Mouse (Mus musculus) hindbrain, embryonic 15.5 days (tissue): Measurements from ENCODE around the gene Mgat3. TPM values are rescaled to one million over a fixed set of nuclear protein-coding genes. Genes with fewer than 3 reads are reported as not detected.

ENCODE experiments used
- ATAC-seq: fragments of 200-750 bp; cut with Nextera tagmentation; 2 replicates; pipeline ENCODE4 v1.8.0; 2017; ENCODE audit warnings: low read depth, moderate number of reproducible peaks, moderate TSS enrichment; ENCODE audit not compliant: low FRiP score
- H3K27ac ChIP-seq: fragments of 300-500 bp; sonication (generic); replicated peaks from 2 replicates; pipeline ENCODE4 v1.5.1; 2015; ENCODE audit warnings: mild to moderate bottlenecking, inconsistent platforms
- H3K27me3 ChIP-seq: fragments of 300-500 bp; sonication (generic); 2 replicates; pipeline ENCODE4 v1.6.1; 2015; ENCODE audit warnings: control low read depth, inconsistent platforms
- H3K36me3 ChIP-seq: fragments of 300-500 bp; sonication (generic); 2 replicates; pipeline ENCODE4 v1.6.1; 2015; ENCODE audit warnings: control low read depth, inconsistent platforms
- H3K4me1 ChIP-seq: fragments of 300-500 bp; sonication (generic); replicated peaks from 2 replicates; pipeline ENCODE4 v1.6.1; 2015; ENCODE audit warnings: control low read depth, inconsistent platforms
- H3K4me2 ChIP-seq: fragments of 300-500 bp; sonication (generic); 2 replicates; pipeline ENCODE4 v1.6.1; 2015; ENCODE audit warnings: moderate library complexity, mild to moderate bottlenecking, inconsistent platforms
- H3K4me3 ChIP-seq: fragments of 300-500 bp; sonication (generic); 2 replicates; pipeline ENCODE4 v1.5.1; 2015; ENCODE audit warnings: mild to moderate bottlenecking, inconsistent platforms
- H3K9ac ChIP-seq: fragments of 300-500 bp; sonication (generic); 2 replicates; pipeline ENCODE4 v1.6.1; 2015; ENCODE audit warnings: inconsistent platforms
- H3K9me3 ChIP-seq: fragments of 300-500 bp; sonication (generic); 2 replicates; pipeline ENCODE4 v1.6.1; 2016; ENCODE audit warnings: control low read depth, inconsistent platforms
- WGBS: fragments of 180-500 bp; shearing (Covaris S2); methylation state at CpG from one replicate; pipeline ENCODE4 v1.1.7; 2015; 5-methylcytosine and 5-hydroxymethylcytosine counted together
- polyA plus RNA-seq: library from polyadenylated mRNA; unstranded; fragments of >200 nt; fragmentation: Nextera tagmentation; extraction: Ambion mirVana; gene quantifications from 2 replicates; pipeline ENCODE4 v1.2.1, GENCODE M21; 2015

Mgat3 gene
- polyA plus RNA-seq, result 15.9 and 17.4 TPM in 2 replicates

- H3K27me3 ChIP-seq, result no peaks in the 10 kb centered on the region
- H3K9me3 ChIP-seq, result no peaks in the 10 kb centered on the region
- peaks cover 29% of the 10 kb centered on the region for H3K4me1 ChIP-seq
- H3K36me3 ChIP-seq, result no peaks in the 10 kb centered on the region
- peak within 1 kb of the TSS; percentile 92 for H3K4me3 ChIP-seq
- 1% methylated on average over 49 of the region's 85 CpGs for WGBS
- peak within 1 kb of the TSS; percentile 82 for H3K4me2 ChIP-seq
- peak within 1 kb of the TSS; percentile 95 for H3K27ac ChIP-seq
- peak within 1 kb of the TSS; percentile 99 for H3K9ac ChIP-seq
- peak; percentile 78 for ATAC-seq
Measured at GRCm38 (mm10) chr15:80173001-80173771, at the start of gene Mgat3. Mgat3 (plus strand) TSS chr15:80173721.

DNA sequence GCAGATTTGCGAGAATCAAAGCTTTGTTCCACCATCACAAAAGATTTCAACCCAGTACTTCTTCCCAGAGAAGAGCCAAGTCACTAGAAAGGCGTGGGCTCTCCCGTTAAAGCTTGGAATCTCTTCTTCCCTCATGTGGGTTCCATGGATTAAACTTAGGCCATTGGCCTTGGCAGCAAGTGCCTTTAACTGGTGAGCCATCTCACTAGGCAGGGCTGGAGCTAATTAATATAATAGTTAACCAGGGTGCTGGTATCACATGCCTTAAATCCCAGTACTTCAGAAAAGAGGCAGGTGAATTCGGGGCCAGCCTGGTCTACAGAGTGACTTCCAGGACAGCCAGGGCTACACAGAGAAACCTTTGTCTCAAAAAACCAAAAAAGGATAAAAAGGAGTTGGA, 48.9 kb upstream of the Mgat3 start:
- no peak overlapping the region for H3K4me2 ChIP-seq
- WGBS, result 74% methylated on average over 4 of the region's 4 CpGs

DNA sequence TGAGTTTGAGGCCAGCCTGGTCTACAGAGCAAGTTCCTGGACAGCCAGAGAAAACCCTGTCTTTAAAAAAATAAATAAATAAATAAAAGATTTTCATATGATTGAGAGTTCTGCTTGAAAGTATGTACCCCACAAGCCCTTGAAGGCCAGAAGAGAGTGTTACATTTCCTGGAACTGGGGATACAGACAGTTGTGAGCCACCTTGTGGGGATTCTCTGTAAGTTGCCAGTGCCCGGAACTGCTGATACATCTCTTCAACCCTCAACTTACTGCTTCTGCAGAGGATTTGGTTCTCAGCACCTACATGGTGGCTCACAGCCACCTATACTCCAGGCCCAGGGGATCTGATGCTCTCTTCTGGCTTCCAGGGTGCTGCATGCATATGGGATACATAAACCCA, 46.3 kb upstream of the Mgat3 start:
- no peak for ATAC-seq
- Histone ChIP-seq H3K9me3 (no peaks in the 10 kb centered on the region), H3K27ac (no peak overlapping the region), H3K4me3 (no peak overlapping the region), H3K9ac (no peak overlapping the region), H3K27me3 (no peaks in the 10 kb centered on the region), H3K4me1 (no peaks in the 10 kb centered on the region), H3K36me3 (no peaks in the 10 kb centered on the region), H3K4me2 (no peak overlapping the region)
- WGBS, result 57% methylated on average over 1 of the region's 1 CpGs

More for the DNA sequence above, 48.9 kb upstream of the Mgat3 start:
- no peak overlapping the region for H3K9ac ChIP-seq
- H3K27me3 ChIP-seq, result no peaks in the 10 kb centered on the region
- ATAC-seq, result no peak
- H3K9me3 ChIP-seq, result no peaks in the 10 kb centered on the region
- H3K27ac ChIP-seq, result no peak overlapping the region
- H3K4me3 ChIP-seq, result no peak overlapping the region
- H3K4me1 ChIP-seq, result no peaks in the 10 kb centered on the region
- no peaks in the 10 kb centered on the region for H3K36me3 ChIP-seq

DNA sequence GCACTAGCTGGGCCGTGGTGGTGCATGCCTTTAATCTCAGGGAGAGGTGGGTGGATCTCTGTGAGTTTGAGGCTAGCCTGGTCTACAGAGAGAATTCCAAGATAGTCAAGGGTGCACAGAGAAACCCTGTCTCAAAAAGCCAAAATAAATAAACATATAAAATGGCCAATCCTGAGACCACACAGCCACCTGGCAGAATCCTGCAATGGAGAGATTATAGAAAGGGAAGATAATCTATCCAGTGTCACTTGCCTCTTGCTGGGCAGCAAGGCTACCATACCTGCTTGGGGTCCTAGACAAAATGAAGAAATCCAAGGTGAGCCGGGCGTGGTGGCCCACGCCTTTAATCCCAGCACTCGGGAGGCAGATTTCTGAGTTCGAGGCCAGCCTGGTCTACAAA, 43.5 kb upstream of the Mgat3 start:
- no peak for ATAC-seq
- Histone ChIP-seq H3K9me3 (no peaks in the 10 kb centered on the region), H3K4me2 (no peak overlapping the region), H3K4me3 (no peak overlapping the region), H3K27ac (no peak overlapping the region), H3K27me3 (no peaks in the 10 kb centered on the region), H3K36me3 (no peaks in the 10 kb centered on the region), H3K9ac (no peak overlapping the region), H3K4me1 (peaks cover 19% of the 10 kb centered on the region)
- WGBS, result 95% methylated on average over 6 of the region's 6 CpGs

GRCm38 (mm10) chr15:80130689-80131088, 42.8 kb upstream of the Mgat3 start:
- Histone ChIP-seq H3K4me3 (no peak overlapping the region), H3K9me3 (no peaks in the 10 kb centered on the region), H3K36me3 (no peaks in the 10 kb centered on the region), H3K4me1 (peaks cover 23% of the 10 kb centered on the region), H3K4me2 (no peak overlapping the region), H3K27ac (no peak overlapping the region), H3K27me3 (no peaks in the 10 kb centered on the region), H3K9ac (no peak overlapping the region)
- WGBS, result 89% methylated on average over 5 of the region's 5 CpGs
- no peak for ATAC-seq

DNA sequence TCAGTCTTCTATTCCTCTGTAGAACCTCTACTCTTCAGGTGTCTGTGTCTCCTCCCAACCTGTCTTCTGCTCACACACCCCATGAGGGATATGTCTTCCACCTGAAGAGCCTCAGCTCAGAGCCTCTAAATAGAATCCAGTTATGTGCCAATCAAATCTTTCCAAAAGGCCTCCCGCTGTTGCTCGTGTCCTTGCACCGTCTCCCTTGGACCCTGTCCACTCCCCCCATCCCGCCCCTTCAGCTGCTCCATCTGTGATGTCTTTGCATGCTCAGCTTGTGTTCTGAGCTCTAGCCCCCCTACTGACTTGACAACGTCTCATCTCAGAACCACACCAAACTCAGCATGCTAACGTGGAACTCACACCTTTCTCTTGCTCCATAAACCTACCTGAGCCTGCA, 42.1 kb upstream of the Mgat3 start:
- ATAC-seq, result no peak
- H3K36me3 ChIP-seq, result no peaks in the 10 kb centered on the region
- no peak overlapping the region for H3K4me3 ChIP-seq
- no peak overlapping the region for H3K4me2 ChIP-seq
- no peaks in the 10 kb centered on the region for H3K27me3 ChIP-seq
- H3K9ac ChIP-seq, result no peak overlapping the region
- no peak overlapping the region for H3K27ac ChIP-seq
- H3K4me1 ChIP-seq, result peaks cover 23% of the 10 kb centered on the region
- H3K9me3 ChIP-seq, result no peaks in the 10 kb centered on the region
- WGBS, result 71% methylated on average over 6 of the region's 6 CpGs

DNA sequence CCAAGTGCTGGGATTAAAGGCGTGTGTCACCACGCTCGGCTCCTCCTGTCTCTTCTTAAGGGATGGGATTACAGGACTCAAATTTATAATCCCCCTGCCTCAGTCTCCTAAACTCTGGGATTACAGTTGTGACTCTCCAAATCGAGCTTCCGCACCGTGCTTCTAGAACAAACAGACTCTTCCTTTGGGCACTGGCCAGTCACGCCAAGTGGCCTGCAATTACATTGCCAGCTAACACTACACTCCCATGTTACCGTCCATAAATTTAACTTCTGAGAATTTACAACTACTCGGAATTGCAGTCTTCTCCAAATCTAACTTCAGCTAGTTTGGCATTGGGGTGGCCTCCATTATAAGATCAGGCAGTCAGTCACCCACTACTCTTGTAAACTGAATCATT, 41.1 kb upstream of the Mgat3 start:
- WGBS, result 83% methylated on average over 9 of the region's 9 CpGs
- Histone ChIP-seq H3K36me3 (no peaks in the 10 kb centered on the region), H3K4me3 (peak overlapping the region; percentile 68), H3K4me2 (peak overlapping the region; percentile 77), H3K27me3 (no peaks in the 10 kb centered on the region), H3K27ac (peak overlapping the region; percentile 99; the same call in 1 of the 2 replicates), H3K9me3 (no peaks in the 10 kb centered on the region), H3K4me1 (peaks cover 24% of the 10 kb centered on the region), H3K9ac (no peak overlapping the region)
- no peak for ATAC-seq

DNA sequence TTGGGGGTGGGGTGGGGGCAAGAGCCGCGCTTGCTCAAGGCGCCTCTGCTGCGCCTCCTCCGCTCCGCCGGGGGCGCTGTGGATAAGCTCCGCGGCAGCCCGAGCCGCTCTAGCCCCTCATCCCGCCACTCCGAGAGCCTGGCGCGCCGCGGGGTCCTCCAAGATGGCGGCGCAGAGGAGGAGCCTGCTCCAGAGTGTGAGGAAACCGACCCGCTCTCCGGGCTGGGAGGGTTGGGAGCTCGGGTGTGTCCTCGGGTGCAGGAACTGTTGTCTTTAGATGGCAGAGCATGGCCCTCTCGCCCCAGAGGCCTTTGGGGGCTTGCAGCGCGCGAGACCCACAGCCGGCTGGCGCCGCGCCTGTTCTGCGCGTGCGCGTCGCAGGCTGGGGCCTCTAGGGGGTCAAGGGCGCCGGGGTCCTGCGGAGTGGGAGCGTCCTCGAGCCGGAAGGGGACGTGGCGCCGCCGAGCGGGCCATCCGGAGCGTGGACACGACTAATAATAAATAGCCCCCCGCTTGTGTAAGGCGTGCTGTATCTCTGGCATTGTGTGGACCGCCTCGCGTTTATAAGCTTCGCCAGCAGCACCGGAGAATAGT, 40.4 kb upstream of the Mgat3 start, which contains the start of gene Tab1:
Gene Tab1 (plus strand): TSS at position 135 of the 594 bp plus-strand sequence.
- H3K9me3 ChIP-seq, result no peaks in the 10 kb centered on the region
- WGBS, result under 1% methylated on average over 59 of the region's 59 CpGs
- peaks cover 30% of the 10 kb centered on the region for H3K4me1 ChIP-seq
- peak within 1 kb of the TSS; percentile 68 for H3K4me3 ChIP-seq
- H3K4me2 ChIP-seq, result peak within 1 kb of the TSS; percentile 77
- H3K9ac ChIP-seq, result peak within 1 kb of the TSS; percentile 66
- peak within 1 kb of the TSS; percentile 99 for H3K27ac ChIP-seq
- H3K27me3 ChIP-seq, result no peaks in the 10 kb centered on the region
- H3K36me3 ChIP-seq, result no peaks in the 10 kb centered on the region
- ATAC-seq, result peak; percentile 95

DNA sequence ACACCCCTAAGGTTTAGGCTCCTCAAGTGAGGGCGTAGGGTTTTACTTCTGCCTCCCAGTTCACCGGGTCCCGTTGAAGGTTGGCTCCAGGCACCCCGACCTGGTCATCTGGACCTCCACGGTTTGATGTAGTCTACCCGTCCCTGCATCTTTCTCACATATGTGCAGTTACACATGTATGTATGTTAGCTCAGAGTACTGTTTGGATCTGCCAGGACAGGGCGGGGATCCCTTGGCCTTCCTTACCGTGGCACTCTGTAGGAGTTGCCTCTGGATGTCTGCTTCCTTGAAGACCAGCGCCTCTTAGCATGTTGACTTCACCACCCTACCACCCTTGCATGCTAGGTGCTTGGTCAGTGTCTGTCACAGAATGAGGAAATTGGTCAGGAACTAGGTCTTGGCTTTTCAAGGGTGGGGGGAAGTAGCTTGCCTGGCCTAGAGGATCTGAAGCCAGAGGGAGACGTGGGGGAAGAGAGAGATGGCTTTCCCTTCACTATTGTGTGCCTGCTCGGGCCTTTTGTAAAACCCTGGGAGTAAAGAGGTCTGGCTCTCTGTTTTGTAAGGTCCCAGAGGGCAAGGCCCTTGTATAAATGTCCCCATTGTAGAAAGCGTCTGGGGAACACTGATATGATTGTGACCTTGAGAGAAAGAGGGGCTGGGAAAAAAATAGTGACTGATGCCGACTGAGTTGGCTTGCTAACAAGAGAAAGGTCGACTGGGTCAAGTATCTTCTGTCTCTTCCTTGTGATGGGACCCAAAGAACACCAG, 39.7 kb upstream of the Mgat3 start:
- Histone ChIP-seq H3K9me3 (no peaks in the 10 kb centered on the region), H3K27me3 (no peaks in the 10 kb centered on the region), H3K36me3 (no peaks in the 10 kb centered on the region), H3K4me1 (peaks cover 35% of the 10 kb centered on the region), H3K4me2 (peak overlapping the region; percentile 77), H3K27ac (peak overlapping the region; percentile 99), H3K4me3 (peak overlapping the region; percentile 68), H3K9ac (peak overlapping the region; percentile 66)
- WGBS, result 14% methylated on average over 14 of the region's 14 CpGs
- ATAC-seq, result 0 out of 2 replicates have a peak, but pooled peaks have one; percentile 27

DNA sequence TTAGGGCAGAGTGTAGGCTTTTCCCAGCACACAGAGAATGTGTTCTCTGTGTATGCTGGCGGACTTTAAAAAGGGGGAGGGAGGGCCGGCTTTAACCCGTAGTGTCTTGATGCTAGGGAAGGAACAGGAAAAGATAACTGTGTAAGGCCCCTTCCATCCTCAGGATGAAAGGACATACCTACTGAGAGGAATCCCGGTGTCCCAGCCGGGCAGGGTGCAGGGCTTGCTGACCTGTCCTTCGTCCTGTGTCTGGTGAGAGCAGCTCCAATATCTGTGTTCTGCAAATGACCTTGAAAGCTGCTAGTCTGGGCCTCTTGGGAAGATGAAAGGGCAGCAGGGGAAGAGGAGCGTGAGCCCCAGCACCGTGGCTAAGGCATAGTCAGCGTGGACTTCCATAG, 39.1 kb upstream of the Mgat3 start:
- no peak for ATAC-seq
- WGBS, result 49% methylated on average over 9 of the region's 9 CpGs
- Histone ChIP-seq H3K4me1 (peaks cover 35% of the 10 kb centered on the region), H3K27ac (peak overlapping the region; percentile 99), H3K9me3 (no peaks in the 10 kb centered on the region), H3K4me3 (peak overlapping the region; percentile 68), H3K4me2 (peak overlapping the region; percentile 77), H3K27me3 (no peaks in the 10 kb centered on the region), H3K9ac (peak overlapping the region; percentile 14; the same call in 1 of the 2 replicates), H3K36me3 (no peaks in the 10 kb centered on the region)

DNA sequence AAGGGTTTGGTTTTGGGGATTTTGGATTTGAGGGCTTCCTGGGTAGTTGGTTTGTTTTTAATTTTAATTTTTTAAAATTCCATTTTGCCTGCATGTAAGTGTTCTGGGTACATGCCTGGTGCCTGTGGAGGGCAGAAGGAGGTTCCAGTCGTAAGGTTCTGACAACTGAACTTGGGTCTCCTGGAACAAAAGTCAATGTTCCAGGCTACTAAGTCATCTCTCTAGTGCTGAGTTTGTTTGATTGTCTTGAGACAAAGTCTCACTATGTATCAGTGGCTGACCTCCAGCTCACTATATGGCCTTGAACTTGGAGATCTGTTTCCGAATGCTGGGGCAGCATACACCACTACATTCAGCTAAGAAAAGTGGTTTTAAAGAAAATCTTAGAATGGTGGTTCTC, 38.0 kb upstream of the Mgat3 start:
- Histone ChIP-seq H3K4me2 (no peak overlapping the region), H3K4me3 (no peak overlapping the region), H3K9me3 (no peaks in the 10 kb centered on the region), H3K27me3 (no peaks in the 10 kb centered on the region), H3K27ac (no peak overlapping the region), H3K4me1 (peaks cover 35% of the 10 kb centered on the region), H3K36me3 (no peaks in the 10 kb centered on the region), H3K9ac (no peak overlapping the region)
- no peak for ATAC-seq
- WGBS, result 96% methylated on average over 2 of the region's 2 CpGs

DNA sequence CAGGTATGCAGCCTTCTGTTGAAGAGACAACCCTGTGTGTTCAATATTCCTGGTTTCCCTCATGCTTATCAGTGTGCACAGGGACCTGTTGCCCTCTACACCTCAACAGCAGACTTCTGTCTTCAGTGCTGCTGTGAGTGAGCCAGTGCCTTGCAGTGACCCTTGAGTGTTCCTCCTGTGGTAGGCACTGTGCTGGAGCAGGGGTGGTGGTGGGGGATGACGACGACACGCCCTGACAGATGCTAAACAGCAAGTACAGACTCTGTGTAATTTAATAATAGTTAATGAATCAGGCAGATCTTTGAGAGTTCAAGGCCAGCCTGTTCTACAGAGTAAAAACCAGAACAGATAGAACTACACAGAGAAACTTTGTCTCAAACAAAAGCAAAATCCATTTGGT, 36.9 kb upstream of the Mgat3 start:
- no peak overlapping the region for H3K27ac ChIP-seq
- H3K9me3 ChIP-seq, result no peaks in the 10 kb centered on the region
- 94% methylated on average over 3 of the region's 3 CpGs for WGBS
- no peak overlapping the region for H3K4me2 ChIP-seq
- no peak overlapping the region for H3K4me3 ChIP-seq
- H3K27me3 ChIP-seq, result no peaks in the 10 kb centered on the region
- no peak for ATAC-seq
- peaks cover 6% of the 10 kb centered on the region; the same call in 1 of the 2 replicates for H3K36me3 ChIP-seq
- H3K4me1 ChIP-seq, result peaks cover 35% of the 10 kb centered on the region
- H3K9ac ChIP-seq, result no peak overlapping the region
